Mouse (Mus musculus) forebrain, embryonic 14.5 days (tissue): Measurements from ENCODE around the gene Galnt12. TPM values are rescaled to one million over a fixed set of nuclear protein-coding genes. Genes with fewer than 3 reads are reported as not detected.

Experiments used
- ATAC-seq: fragments of 200-750 bp; cut with Nextera tagmentation; 2 replicates; pipeline ENCODE4 v1.8.0; 2017; ENCODE audit warnings: mild to moderate bottlenecking, moderate library complexity
- DNase-seq: peaks from one replicate; pipeline ENCODE4 v3.0.0-alpha.2; 2015; ENCODE audit warnings: low spot score
- H3K27ac ChIP-seq: fragments of 300-500 bp; sonication (generic); 2 replicates; pipeline ENCODE4 v1.5.1; 2014; ENCODE audit warnings: low read depth, mild to moderate bottlenecking, control low read depth, low read length, moderate library complexity
- H3K27me3 ChIP-seq: fragments of 300-500 bp; sonication (generic); replicated peaks from 2 replicates; pipeline ENCODE4 v1.6.1; 2014; ENCODE audit warnings: low read length, control low read depth, mixed read lengths; ENCODE audit not compliant: control insufficient read depth, insufficient read depth
- H3K36me3 ChIP-seq: fragments of 300-500 bp; sonication (generic); 2 replicates; pipeline ENCODE4 v1.6.1; 2014; ENCODE audit warnings: low read length, control low read depth; ENCODE audit not compliant: control insufficient read depth, insufficient read depth
- H3K4me1 ChIP-seq: fragments of 300-500 bp; sonication (generic); 2 replicates; pipeline ENCODE4 v1.6.1; 2014; ENCODE audit warnings: antibody characterized with exemption, low read length, control low read depth; ENCODE audit not compliant: control insufficient read depth, insufficient read depth
- H3K4me2 ChIP-seq: fragments of 300-500 bp; sonication (generic); 2 replicates; pipeline ENCODE4 v1.6.1; 2014; ENCODE audit warnings: mild to moderate bottlenecking, control low read depth, low read length
- H3K4me3 ChIP-seq: fragments of 300-500 bp; sonication (generic); 2 replicates; pipeline ENCODE4 v1.5.1; 2014; ENCODE audit warnings: low read depth, low read length, control low read depth
- H3K9ac ChIP-seq: fragments of 300-500 bp; sonication (generic); 2 replicates; pipeline ENCODE4 v1.6.1; 2014; ENCODE audit warnings: mild to moderate bottlenecking, low read length, control low read depth, moderate library complexity
- H3K9me3 ChIP-seq: fragments of 300-500 bp; sonication (generic); replicated peaks from 2 replicates; pipeline ENCODE4 v1.6.1; 2016; ENCODE audit warnings: low read length, control low read depth, mixed read lengths; ENCODE audit not compliant: control insufficient read depth
- WGBS: fragments of 180-500 bp; shearing (Covaris S2); extraction: QIAGEN DNeasy Blood & Tissue Kit; methylation state at CpG from one replicate; pipeline ENCODE4 v1.1.7; 2014; 5-methylcytosine and 5-hydroxymethylcytosine counted together
- polyA plus RNA-seq: library from polyadenylated mRNA; unstranded; fragments of >200 nt; fragmentation: Nextera tagmentation; extraction: Ambion mirVana; gene quantifications from 2 replicates; pipeline ENCODE4 v1.2.1, GENCODE M21; 2014

Gene Galnt12
- polyA plus RNA-seq, 1 experiment from 2014 or later: 0.62 TPM

DNA sequence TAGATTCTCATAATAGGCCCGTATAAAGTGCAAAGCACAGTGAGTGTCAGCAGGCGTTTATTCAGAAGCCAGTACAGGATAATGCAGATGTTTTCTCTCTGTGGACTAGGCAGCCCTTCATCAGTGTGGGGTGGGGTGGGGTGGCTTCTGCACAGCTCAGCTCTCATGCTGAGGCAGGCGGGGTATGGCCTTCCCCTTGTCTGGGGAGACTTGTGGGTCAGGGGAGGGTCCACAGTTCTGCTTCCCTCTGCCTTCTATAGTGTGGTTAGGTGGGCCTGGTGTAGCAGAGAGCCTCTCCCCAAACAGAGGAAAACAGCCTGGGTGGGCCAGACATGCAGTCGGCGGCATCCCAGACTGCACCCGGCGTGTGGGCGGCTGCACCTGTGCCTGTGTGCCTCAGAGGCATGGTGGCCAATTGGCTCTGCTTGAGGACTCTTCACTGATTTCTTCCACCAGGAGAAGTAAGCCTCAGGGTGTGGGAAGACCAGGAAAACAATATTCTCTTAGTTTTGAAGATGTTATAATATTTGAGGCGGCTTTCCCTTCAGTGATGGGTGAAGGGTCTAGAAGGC, 32.5 kb downstream of the Galnt12 start:
- Histone ChIP-seq H3K27ac (no peak overlapping the region), H3K4me1 (no peaks in the 10 kb centered on the region), H3K4me3 (no peak overlapping the region), H3K9ac (no peak overlapping the region), H3K4me2 (no peak overlapping the region), H3K27me3 (no peaks in the 10 kb centered on the region), H3K36me3 (no peaks in the 10 kb centered on the region), H3K9me3 (0 out of 2 replicates have a peak, but pooled peaks cover 2% of the 10 kb centered on the region)
- 81% methylated on average over 9 of the region's 9 CpGs for WGBS
- ATAC-seq (no peak), DNase-seq (no peak)

GRCm38 (mm10) chr4:47128515-47128914, 36.8 kb downstream of the Galnt12 start:
- Histone ChIP-seq H3K9me3 (0 out of 2 replicates have a peak, but pooled peaks cover 2% of the 10 kb centered on the region), H3K4me2 (no peak overlapping the region), H3K36me3 (no peaks in the 10 kb centered on the region), H3K9ac (no peak overlapping the region), H3K4me1 (no peaks in the 10 kb centered on the region), H3K4me3 (no peak overlapping the region), H3K27me3 (no peaks in the 10 kb centered on the region), H3K27ac (no peak overlapping the region)
- no peak for DNase-seq
- WGBS: 87% methylated on average over 7 of the region's 7 CpGs
- ATAC-seq: no peak

GRCm38 (mm10) chr4:47129572-47129971, 37.9 kb downstream of the Galnt12 start:
- no peak overlapping the region; the same call in 1 of the 2 replicates for H3K27ac ChIP-seq
- H3K36me3 ChIP-seq: no peaks in the 10 kb centered on the region
- H3K4me3 ChIP-seq: no peak overlapping the region
- no peak overlapping the region for H3K4me2 ChIP-seq
- 62% methylated on average over 4 of the region's 4 CpGs for WGBS
- ATAC-seq: no peak
- H3K4me1 ChIP-seq: no peaks in the 10 kb centered on the region
- 0 out of 2 replicates have a peak, but pooled peaks cover 2% of the 10 kb centered on the region for H3K9me3 ChIP-seq
- no peak overlapping the region for H3K9ac ChIP-seq
- no peak for DNase-seq
- H3K27me3 ChIP-seq: no peaks in the 10 kb centered on the region

GRCm38 (mm10) chr4:47130111-47131050, 38.7 kb downstream of the Galnt12 start:
- WGBS: 84% methylated on average over 8 of the region's 8 CpGs
- no peak overlapping the region for H3K27ac ChIP-seq
- ATAC-seq (no peak), DNase-seq (no peak)
- H3K36me3 ChIP-seq: no peaks in the 10 kb centered on the region
- H3K4me3 ChIP-seq: no peak overlapping the region
- no peaks in the 10 kb centered on the region for H3K4me1 ChIP-seq
- no peaks in the 10 kb centered on the region for H3K27me3 ChIP-seq
- no peak overlapping the region for H3K9ac ChIP-seq
- 0 out of 2 replicates have a peak, but pooled peaks cover 2% of the 10 kb centered on the region for H3K9me3 ChIP-seq
- H3K4me2 ChIP-seq: no peak overlapping the region

DNA sequence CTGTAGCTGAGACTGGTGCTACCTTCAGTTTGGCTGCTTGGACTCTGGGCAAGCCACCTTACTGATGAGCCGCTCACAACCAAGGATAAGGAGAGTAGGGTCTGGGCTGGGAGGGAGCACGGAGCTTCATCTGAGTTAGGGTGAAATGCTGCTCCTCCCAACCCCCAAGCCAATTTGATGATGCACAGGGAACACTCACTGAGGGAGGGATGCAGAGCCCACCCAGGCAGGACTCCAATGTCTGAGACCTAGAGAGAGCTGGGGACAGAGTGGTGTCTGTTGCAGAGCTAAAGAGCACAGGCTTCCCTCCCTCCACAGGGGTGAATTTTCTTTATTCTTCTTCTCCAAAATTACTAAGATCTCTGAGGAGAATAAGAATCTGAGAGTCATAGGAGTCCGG, 40.2 kb downstream of the Galnt12 start:
- 84% methylated on average over 3 of the region's 3 CpGs for WGBS
- DNase-seq: no peak
- no peaks in the 10 kb centered on the region for H3K4me1 ChIP-seq
- H3K27me3 ChIP-seq: no peaks in the 10 kb centered on the region
- no peak for ATAC-seq
- H3K4me2 ChIP-seq: no peak overlapping the region
- no peaks in the 10 kb centered on the region for H3K36me3 ChIP-seq
- H3K4me3 ChIP-seq: no peak overlapping the region
- 0 out of 2 replicates have a peak, but pooled peaks cover 2% of the 10 kb centered on the region for H3K9me3 ChIP-seq
- H3K9ac ChIP-seq: no peak overlapping the region
- no peak overlapping the region for H3K27ac ChIP-seq

DNA sequence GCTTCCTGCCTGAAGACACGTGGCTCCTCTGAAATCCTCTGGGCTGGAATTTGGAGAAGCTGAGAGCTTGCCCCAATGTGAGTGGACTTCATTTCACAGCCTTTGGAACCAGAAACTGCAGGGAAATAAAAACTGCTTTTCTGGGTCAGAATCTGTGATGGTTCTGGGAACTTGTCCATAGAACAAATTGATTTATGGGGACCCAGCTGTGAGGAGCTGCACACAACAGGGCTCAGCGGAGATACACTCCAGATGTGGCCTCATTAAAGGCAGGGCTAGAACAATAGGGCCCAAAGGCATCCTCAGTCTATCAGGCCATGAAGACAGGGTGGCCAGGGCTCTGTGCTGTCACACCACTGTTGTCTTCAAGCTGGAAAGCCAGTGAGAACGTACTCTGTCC, 40.7 kb downstream of the Galnt12 start:
- WGBS: 60% methylated on average over 3 of the region's 3 CpGs

DNA sequence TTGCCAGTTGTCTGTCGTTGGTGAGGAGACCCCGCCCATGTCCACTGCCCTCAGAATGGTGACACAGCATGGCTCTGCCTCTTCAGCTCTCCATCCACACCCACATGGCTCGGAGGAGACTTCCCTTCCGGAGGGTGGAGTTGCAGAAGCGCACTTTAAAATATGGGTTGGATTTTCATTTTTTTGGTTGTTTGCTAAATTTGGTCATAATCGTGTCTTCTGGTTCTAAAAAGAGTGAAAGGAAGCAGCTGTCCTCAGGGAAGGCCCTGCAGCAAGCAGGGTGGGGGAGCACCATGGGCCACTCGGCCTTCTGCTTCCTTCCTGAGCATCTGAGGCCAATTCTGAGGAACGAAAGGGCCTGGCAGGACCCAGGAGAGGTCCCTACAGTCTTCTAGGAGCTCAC, 45.0 kb downstream of the Galnt12 start:
- DNase-seq (no peak), ATAC-seq (no peak)
- Histone ChIP-seq H3K9ac (no peak overlapping the region), H3K4me2 (no peak overlapping the region), H3K9me3 (no peaks in the 10 kb centered on the region), H3K4me3 (no peak overlapping the region), H3K27ac (no peak overlapping the region), H3K36me3 (no peaks in the 10 kb centered on the region), H3K27me3 (no peaks in the 10 kb centered on the region), H3K4me1 (no peaks in the 10 kb centered on the region)
- WGBS: 84% methylated on average over 8 of the region's 8 CpGs

More for the DNA sequence above, 40.7 kb downstream of the Galnt12 start:
- Histone ChIP-seq H3K4me3 (no peak overlapping the region), H3K36me3 (no peaks in the 10 kb centered on the region), H3K4me2 (no peak overlapping the region), H3K9me3 (no peaks in the 10 kb centered on the region), H3K4me1 (no peaks in the 10 kb centered on the region), H3K27me3 (no peaks in the 10 kb centered on the region), H3K9ac (no peak overlapping the region), H3K27ac (no peak overlapping the region)
- DNase-seq (no peak), ATAC-seq (no peak)

DNA sequence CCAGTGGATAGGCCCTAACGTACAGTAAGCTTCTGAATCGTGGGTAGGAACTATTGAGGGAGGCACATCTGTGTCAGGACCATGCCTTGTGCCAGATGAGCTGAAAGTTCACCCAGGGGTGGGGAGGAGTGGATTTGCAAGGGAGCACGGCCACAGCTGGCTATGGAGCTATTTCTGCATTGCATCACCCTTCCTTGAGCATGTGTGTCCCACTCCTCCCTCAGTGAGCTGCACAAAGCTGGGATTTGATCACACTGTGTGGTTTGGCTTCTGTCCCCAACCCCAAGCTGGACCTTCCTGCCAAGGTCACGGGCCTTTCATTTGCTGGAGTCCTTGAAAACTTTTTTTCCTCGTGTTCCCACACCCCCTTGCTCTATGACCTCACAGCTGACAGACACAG, 45.8 kb downstream of the Galnt12 start:
- WGBS: 77% methylated on average over 5 of the region's 5 CpGs
- Histone ChIP-seq H3K27ac (no peak overlapping the region), H3K27me3 (no peaks in the 10 kb centered on the region), H3K9ac (no peak overlapping the region), H3K4me3 (no peak overlapping the region), H3K36me3 (no peaks in the 10 kb centered on the region), H3K4me2 (no peak overlapping the region), H3K9me3 (no peaks in the 10 kb centered on the region), H3K4me1 (no peaks in the 10 kb centered on the region)
- DNase-seq: no peak
- ATAC-seq: no peak

DNA sequence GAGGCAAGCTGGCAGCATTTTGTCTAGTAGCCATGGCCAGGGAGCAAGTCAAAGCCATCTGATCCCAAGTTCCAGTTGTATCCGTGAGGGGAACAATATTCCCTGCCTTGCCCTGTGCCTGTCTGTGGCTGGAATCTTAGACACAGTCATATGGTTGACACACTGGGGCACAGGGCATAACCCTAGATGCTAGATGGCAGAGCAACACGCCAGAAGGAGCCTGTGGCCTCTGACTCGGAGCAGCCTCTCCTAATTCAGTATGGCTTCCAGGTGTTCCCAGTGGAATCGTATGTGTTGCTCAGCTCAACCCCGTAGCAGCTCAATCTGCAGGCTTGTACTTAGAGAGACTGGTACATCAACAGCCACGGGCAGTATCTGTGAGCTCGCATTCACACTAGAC, 46.7 kb downstream of the Galnt12 start:
- 86% methylated on average over 7 of the region's 7 CpGs for WGBS
- Histone ChIP-seq H3K4me3 (no peak overlapping the region), H3K9me3 (no peaks in the 10 kb centered on the region), H3K27me3 (no peaks in the 10 kb centered on the region), H3K4me2 (no peak overlapping the region), H3K36me3 (no peaks in the 10 kb centered on the region), H3K9ac (no peak overlapping the region), H3K4me1 (no peaks in the 10 kb centered on the region), H3K27ac (no peak overlapping the region)
- no peak for DNase-seq
- ATAC-seq: no peak
